Mouse (Mus musculus): ENCODE measurements around the gene Creld2.
A peak's percentile ranks its signal among the peaks of the same experiment; 100 is the strongest.
"Not testable (repeated sequence)": the region's sequence is repeated elsewhere in the genome, so short reads cannot be mapped to it uniquely, and the experiment has no call there.

The Creld2 gene

GRCm38 (mm10) chr15:88819026-88819905 lies at the start of gene Creld2, which contains the start of gene Alg12:
Gene Creld2, plus strand, starts transcription at chr15:88819646.
Gene Alg12, minus strand, starts transcription at chr15:88819318.
- DNase-seq: peak; percentile 99

DNA sequence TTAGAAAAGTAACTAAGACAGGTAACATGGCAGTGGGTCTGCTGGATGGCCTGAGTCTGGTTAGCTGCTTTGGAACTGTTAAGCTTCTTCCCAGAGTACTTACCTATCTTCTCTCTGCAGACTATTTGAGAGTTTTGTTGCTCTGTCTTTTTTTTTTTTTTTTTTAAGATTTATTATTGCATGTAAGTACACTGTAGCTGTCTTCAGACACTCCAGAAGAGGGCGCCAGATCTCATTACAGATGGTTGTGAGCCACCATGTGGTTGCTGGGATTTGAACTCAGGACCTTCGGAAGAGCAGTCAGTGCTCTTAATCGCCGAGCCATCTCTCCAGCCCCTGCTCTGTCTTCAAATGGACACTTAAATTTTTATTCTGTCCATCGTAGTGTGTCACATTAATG lies 44.8 kb upstream of the Creld2 start:
- DNase-seq: not testable (repeated sequence)

- no peak for DNase-seq
Observed at GRCm38 (mm10) chr15:88792140-88792850, 27.2 kb upstream of the Creld2 start.

GRCm38 (mm10) chr15:88794729-88795128 lies 24.7 kb upstream of the Creld2 start:
- DNase-seq: not testable (repeated sequence)

GRCm38 (mm10) chr15:88799950-88800371 lies 19.5 kb upstream of the Creld2 start:
- no peak for DNase-seq

DNA sequence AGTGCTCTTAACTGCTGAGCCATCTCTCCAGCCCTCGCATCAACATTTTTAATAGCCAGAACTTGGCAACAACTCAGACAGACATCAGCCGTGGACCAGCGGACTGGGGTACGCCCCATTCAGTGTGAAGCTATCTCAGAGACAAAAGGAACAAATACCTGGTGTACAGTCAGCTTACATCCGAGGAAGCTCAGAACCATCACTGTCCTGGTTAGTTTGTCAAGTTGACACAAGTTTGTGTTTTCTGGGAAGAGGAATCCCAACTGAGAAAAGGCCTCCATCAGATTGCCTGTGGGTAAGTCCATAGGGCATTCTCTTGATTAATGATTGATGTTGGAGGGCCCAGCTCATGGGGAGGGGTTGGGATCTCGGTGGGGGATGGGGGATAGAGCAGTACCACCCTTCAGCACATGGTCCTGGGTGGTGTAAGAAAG lies 18.5 kb upstream of the Creld2 start:
- DNase-seq: no peak

DNA sequence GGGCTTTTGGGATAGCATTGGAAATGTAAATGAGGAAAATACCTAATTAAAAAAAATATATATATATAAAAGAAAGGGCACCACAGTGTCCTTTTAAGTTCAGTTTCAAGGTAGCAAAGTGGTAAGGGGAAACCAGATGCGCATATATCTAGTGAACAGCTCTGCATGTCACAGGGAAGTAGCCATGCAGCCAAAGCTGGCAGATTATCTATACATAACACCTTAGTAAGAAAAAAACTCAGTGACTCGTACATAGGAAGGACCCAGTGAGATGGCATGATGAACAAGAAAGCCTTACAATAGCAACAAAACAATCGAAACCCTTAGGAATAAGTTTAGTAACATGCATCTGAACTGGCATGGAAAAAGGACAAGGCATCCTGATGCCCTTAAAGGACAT lies 17.5 kb upstream of the Creld2 start:
- DNase-seq: no peak

DNA sequence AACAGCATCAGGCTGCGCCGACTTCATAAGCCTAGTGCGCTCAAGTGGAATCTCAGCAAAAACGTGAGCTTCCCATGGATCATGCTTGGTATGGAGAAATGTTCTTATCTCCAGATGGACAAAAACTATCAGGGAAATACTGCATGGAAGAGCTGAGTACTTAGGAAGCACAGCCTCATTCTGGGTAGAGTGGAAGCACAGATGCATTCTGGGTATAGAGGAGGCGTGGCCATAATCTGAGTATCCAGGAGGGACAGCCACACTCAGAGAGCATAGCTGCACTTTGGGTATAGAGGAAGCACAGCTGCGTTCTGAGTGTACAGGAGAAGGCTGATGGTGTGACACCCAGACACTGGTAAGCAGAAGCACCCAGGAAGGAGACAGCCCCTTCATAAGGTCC lies 17.1 kb upstream of the Creld2 start:
- DNase-seq: no peak

DNA sequence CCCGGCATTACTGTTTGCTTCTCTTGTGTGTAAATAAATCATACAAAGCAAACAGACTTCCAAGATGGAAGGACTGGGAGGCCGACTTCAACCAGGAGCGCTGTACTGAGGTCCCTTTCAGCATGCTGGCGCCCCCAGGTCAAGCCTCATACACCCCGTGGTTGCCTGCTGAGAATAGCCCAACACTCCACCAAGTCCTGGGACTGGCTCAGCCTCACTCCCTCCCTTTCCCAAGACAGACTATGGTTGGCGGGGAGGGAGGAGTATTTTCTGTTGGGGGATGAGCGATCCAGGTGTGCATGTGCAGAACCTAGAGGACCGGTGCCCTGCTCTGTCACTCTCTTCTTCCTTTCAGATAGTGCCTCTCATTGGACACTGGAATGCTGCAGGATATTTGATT lies 11.3 kb upstream of the Creld2 start:
- DNase-seq: no peak

DNA sequence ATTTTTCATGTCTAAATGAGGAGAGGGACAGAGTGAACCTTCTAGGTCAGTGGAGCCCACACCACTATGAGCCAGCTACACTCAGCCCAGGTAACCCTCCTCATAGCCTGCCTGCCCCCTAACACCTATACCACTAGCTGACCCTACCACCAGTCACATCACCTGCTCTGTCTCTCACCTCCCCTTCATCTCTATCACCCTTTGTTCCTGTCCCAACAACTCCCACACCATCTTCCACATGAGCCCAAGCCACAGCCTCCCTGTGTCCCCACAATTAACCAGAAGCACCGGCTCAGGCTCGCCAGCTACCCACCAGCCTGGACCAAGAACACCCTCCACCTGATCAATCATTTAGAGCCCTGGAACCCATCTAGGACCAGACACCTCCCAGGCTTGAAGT lies 9.1 kb upstream of the Creld2 start:
- no peak for DNase-seq

DNA sequence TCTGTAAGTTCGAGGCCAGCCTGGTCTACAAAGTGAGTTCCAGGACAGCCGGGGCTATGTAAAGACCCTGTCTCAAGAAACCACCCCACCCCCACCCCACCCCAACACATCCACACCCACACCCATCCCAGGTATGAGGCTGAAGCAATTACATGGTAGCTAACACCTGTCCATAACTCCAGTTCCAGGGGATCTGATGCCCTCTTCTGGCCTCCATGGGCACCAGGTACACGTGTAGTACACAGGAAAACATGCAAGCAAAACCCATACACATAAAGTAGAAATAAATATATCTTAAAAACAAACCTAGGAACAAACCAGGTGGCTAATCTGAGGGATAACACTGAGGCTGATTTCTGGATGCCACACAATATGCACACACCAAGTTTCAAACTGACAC lies 6.2 kb upstream of the Creld2 start:
- DNase-seq: no peak

- not testable (repeated sequence) for DNase-seq
Observed at GRCm38 (mm10) chr15:88813873-88814272, 5.6 kb upstream of the Creld2 start.

GRCm38 (mm10) chr15:88814411-88815047 lies 4.9 kb upstream of the Creld2 start:
- DNase-seq: peak in 1 of 2 experiments; percentile 26

- DNase-seq: no peak
Observed at GRCm38 (mm10) chr15:88815196-88815700, 4.2 kb upstream of the Creld2 start.

DNA sequence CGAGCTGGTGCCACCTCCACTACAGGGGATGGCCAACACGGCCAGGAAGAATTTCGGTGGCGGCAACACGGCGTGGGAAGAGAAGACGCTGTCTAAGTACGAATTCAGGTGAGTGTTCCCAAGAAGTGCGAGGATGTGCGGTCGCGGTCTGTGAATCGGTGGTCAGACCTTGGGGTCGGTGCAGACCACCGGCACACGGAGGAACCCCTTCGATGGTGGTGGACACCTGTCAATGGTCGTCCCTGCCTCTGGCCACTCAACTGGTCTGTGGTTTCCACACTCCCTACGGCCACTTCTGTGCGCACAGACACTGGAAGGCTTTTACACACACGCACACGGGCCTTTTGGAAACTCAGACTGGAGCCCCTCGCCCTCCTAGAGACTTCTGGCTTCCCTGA lies 459 bp downstream of the Creld2 start:
- DNase-seq: no peak

- DNase-seq: no peak
Observed at GRCm38 (mm10) chr15:88821403-88821802, 2.0 kb downstream of the Creld2 start.

GRCm38 (mm10) chr15:88822513-88822912 lies 3.1 kb downstream of the Creld2 start:
- DNase-seq: no peak

DNA sequence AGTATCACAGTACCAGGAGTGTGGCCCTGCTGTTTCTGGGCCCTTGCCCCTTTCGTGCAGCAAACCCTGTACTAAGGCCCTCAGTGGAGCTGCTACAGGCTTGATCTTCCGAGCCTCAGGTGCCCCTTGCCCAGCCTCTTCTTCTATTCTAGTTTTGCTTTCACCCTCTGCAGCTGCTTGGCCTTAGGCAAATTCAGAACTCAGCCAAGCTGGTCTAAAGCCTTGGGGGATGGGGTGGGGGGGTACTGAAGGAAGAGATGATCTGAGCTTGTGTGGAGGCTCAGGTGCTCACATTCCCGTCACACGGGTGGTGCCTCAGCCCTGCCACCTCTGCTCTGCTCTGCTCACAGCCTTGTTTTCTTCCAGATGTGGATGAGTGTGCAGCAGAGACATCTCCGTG lies 3.9 kb downstream of the Creld2 start:
- no peak for DNase-seq

GRCm38 (mm10) chr15:88827466-88827865 lies 8.0 kb downstream of the Creld2 start:
- no peak for DNase-seq

DNA sequence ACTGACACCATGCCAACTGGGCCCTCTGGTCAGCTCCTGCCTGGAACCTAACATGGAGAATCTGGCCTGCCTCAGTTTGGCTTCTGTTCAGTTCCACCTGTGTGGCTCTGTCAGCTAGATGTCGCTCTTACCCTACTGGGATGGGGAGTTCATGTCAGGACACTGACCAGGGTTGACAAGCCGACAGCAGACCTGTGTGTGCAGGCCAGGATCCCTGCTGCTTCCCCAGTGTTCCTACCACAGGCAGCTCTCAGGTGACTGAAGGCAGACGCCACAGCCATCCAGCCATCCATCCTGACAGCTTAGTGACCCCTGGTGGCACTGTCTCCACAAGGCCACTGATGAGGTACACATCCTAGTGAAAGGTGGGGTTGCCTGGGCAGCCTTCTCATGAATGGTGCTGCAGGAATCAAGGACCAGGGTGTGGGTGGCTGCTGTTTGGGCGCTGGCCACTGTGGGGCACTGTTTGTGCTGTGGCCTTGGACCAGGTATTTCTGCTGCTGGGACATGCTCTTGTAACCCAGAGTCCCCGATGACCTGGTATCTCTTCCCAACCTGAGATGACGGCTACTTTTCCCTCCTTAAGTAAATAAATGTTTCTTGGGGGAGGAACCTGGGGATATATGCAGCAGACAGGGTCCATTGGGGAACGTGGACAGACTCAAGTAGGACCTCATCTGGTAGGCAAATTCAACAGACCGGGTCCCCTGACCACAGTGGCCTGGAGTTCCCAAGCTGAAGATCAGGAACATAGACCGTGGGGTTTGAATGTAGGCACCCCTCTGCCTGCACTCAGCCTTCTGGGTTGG lies 8.7 kb downstream of the Creld2 start:
- DNase-seq: peak; percentile 76 to 77

DNA sequence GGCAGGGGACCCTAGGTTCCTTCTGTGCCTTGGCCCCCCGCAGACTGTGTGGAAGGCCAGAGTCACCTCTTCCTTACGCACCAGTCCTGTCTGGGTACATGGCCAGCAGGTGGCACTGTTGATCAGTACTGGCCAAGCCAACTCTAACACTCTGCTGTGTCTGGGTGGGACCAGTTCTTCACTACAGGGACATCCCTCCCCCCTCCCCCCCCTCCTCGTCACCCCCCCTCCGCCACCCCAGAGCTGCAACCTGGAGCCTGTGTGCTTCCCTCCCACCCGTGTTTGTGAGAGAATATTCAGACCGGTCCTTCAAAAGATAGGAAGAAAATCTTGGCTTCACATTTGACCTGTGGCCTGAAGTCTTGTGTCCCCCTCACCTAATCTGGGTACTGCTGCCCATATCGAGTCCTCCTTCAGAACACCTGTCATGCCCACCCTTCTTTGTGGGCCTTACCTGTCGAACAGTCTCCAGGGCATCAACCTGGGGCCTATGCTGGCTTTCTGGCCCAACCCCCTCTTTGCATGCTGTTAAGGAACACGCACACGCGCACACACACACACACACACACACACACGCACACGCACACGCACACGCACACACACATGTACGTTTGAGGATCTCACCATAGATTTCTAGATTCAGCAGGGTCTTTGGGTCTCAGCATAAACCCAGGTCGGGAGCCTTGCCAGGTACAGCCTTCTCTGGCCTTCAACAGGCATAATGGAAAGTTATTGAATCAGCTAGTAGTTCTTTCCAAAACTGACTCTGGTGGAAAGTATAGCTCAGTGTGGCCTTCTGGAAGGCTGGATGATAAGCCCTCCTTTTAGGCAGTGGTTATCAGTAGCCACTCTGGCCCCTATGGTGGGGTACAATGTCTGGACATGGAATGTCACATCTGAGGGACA lies 9.6 kb downstream of the Creld2 start:
- DNase-seq: peak; percentile 91 to 92

All from B cell, adult 2 months (primary cell).